Mouse (Mus musculus): ENCODE measurements around the gene Sgsm1.

DNA sequence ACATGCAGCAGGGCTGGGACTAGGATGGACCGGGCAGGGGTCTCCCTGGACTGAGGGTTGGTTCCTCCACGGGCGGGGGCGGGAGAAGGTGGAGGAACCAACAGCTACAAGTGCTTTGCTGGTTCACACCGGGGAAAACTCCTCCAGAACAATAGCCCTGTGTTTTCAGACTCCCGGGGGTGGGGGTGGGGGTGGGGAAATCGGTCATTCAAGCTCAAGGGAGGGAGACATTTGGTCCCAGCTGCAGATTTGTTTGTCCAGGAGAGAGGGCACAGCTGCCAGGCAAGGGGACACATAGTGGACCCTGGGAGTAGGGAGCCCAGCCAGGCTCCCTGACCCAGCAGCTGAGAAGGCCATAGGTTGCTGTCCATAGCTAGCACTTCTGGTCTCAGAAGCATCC, 38.6 kb upstream of the Sgsm1 start:
- TF ChIP-seq CTCF (IDR thresholded peaks at IDR 0.05; ENCODE audit: control insufficient read depth, insufficient read depth, low read length) (no peak), POLR2A (IDR thresholded peaks at IDR 0.05; ENCODE audit: borderline replicate concordance, control insufficient read depth, low read depth, low read length) (no peak)
